Mouse (Mus musculus) midbrain, embryonic 11.5 days (tissue): Measurements from ENCODE around the gene Pex11b. TPM values are rescaled to one million over a fixed set of nuclear protein-coding genes. Genes with fewer than 3 reads are reported as not detected.

Source experiments
- ATAC-seq: fragments of 200-750 bp; cut with Nextera tagmentation; 2 replicates; pipeline ENCODE4 v1.8.0; 2017; ENCODE audit warnings: moderate TSS enrichment, moderate library complexity; ENCODE audit not compliant: low FRiP score
- DNase-seq: peaks from one replicate; pipeline ENCODE4 v3.0.0; 2015; ENCODE audit warnings: low spot score; ENCODE audit errors: missing footprints
- H3K27ac ChIP-seq: fragments of 300-500 bp; sonication (generic); 2 replicates; pipeline ENCODE4 v1.5.1; 2014; ENCODE audit warnings: low read depth, low read length
- H3K27me3 ChIP-seq: fragments of 300-500 bp; sonication (generic); 2 replicates; pipeline ENCODE4 v1.6.1; 2014; ENCODE audit warnings: mild to moderate bottlenecking, low read length, moderate library complexity, mixed read lengths; ENCODE audit not compliant: control insufficient read depth, insufficient read depth
- H3K36me3 ChIP-seq: fragments of 300-500 bp; sonication (generic); 2 replicates; pipeline ENCODE4 v1.6.1; 2014; ENCODE audit warnings: mild to moderate bottlenecking, low read length, moderate library complexity, mixed read lengths; ENCODE audit not compliant: control insufficient read depth, insufficient read depth
- H3K4me1 ChIP-seq: fragments of 300-500 bp; sonication (generic); 2 replicates; pipeline ENCODE4 v1.6.1; 2014; ENCODE audit warnings: low read length; ENCODE audit not compliant: control insufficient read depth, insufficient read depth
- H3K4me2 ChIP-seq: fragments of 300-500 bp; sonication (generic); 2 replicates; pipeline ENCODE4 v1.6.1; 2014; ENCODE audit warnings: mild to moderate bottlenecking, moderate library complexity
- H3K4me3 ChIP-seq: fragments of 300-500 bp; sonication (generic); 2 replicates; pipeline ENCODE4 v1.5.1; 2014; ENCODE audit warnings: low read depth, low read length
- H3K9ac ChIP-seq: fragments of 300-500 bp; sonication (generic); 2 replicates; pipeline ENCODE4 v1.6.1; 2014; ENCODE audit warnings: low read length
- H3K9me3 ChIP-seq: fragments of 300-500 bp; sonication (generic); 2 replicates; pipeline ENCODE4 v1.6.1; 2016; ENCODE audit warnings: low read length; ENCODE audit not compliant: control insufficient read depth
- WGBS: fragments of 180-500 bp; shearing (Covaris S2); extraction: QIAGEN DNeasy Blood & Tissue Kit; methylation state at CpG from one replicate; pipeline ENCODE4 v1.1.7; 2014; 5-methylcytosine and 5-hydroxymethylcytosine counted together
- polyA plus RNA-seq: library from polyadenylated mRNA; unstranded; fragments of >200 nt; fragmentation: Nextera tagmentation; extraction: Ambion mirVana; gene quantifications from 2 replicates; pipeline ENCODE4 v1.2.1, GENCODE M21; 2014

Gene Pex11b
- polyA plus RNA-seq, result 43.9 and 46.7 TPM in 2 replicates

DNA sequence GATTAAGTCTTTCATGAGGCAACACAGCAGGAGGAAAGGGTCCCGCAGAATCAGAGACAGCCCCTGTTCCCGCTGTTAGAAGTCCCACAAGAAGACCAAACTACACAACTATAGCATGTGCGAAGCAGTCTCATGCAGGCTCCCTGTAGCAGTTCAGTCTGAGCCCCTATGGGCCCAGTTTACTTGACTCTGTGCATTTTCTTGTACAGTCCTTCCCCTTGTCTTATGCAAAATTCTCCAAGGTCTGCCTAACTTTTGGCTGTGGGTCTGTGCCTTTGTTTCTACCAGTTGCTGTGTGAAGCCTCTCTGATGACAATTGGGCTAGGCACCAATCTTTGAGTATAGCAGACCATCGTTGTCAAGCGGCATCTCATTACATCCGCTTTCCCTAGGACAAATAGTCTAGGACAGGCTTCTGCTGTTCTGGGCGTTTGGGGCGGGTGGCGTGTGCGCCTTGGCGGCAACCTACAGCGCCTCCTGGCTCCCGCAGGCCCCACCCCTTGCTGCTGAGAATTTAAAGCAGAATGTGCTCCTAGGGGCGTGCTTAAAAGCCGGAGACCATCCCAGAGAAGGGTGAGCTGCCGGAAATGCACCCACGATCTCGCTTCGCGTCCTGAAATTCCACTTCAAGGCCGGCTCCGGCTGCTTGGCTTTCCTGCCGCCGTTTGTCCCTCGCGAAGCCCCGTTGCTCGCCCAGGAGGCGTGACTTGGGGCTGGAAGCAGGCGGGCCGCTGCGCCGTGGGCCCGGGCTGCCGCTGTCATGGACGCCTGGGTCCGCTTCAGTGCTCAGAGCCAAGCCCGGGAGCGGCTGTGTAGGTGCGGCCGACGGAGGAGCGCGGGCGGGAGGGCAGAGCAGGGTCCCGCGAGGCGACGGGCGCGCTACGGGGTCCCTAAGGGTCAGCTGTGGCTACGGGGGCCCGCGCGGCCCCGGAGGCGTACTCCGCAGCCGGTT is at the start of gene Pex11b, which contains the start of gene Gm42957:
Gene Pex11b, plus strand, starts transcription at position 449 of the 952 bp plus-strand sequence.
Gene Gm42957, plus strand, starts transcription at position 547 of the 952 bp plus-strand sequence.
- DNase-seq (peak; percentile 98), ATAC-seq (peak; percentile 92)
- Histone ChIP-seq H3K27me3 (no peaks in the 10 kb centered on the region), H3K9ac (peak within 1 kb of the TSS; percentile 80), H3K36me3 (peaks cover 7% of the 10 kb centered on the region; the same call in 1 of the 2 replicates), H3K4me3 (peak within 1 kb of the TSS; percentile 56), H3K4me2 (peak within 1 kb of the TSS; percentile 88), H3K4me1 (peaks cover 10% of the 10 kb centered on the region), H3K27ac (peak within 1 kb of the TSS; percentile 37), H3K9me3 (no peaks in the 10 kb centered on the region)
- WGBS, result 1% methylated on average over 60 of the region's 60 CpGs

DNA sequence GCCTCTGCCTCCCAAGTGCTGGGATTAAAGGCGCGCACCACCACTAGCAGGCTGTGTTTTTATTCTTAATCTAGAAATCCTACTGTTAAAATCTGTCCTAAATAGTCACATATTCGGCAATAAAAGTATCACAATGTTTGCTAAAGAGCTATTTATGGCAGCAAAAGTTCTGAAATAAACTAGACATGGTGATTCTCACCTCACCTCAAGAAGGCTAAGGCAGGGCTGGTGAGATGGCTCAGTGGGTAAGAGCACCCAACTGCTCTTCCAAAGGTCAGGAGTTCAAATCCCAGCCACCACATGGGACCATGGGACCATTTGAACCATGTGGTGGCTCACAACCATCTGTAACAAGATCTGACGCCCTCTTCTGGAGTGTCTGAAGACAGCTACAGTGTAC is 44.5 kb upstream of the Pex11b start:
- ATAC-seq (no peak), DNase-seq (no peak)
- Histone ChIP-seq H3K9ac (no peak overlapping the region), H3K27ac (no peak overlapping the region), H3K36me3 (no peaks in the 10 kb centered on the region), H3K4me3 (no peak overlapping the region), H3K27me3 (peaks cover 7% of the 10 kb centered on the region), H3K9me3 (no peaks in the 10 kb centered on the region), H3K4me1 (peaks cover 8% of the 10 kb centered on the region), H3K4me2 (no peak overlapping the region)
- 86% methylated on average over 4 of the region's 4 CpGs for WGBS

DNA sequence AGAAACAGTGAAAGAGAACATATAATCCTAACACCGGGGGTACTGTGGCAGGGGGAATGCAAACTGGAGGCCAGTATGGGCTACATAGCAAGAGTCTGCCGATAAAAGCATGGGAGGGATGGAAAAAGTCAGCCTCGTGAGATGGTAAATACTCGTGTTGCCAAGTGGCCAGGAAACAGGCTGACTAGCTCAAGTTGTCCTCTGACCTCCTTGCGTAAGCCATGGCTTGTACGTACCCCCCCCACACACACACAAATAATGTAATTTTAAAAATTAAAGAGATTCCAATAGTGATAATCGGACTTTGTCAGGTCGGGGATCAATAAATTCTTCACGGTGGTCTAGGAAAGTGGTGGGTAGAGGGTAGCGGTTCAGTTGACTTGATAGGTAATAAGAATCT is 41.8 kb upstream of the Pex11b start:
- H3K9ac ChIP-seq, result peak overlapping the region; percentile 76
- H3K4me1 ChIP-seq, result peaks cover 32% of the 10 kb centered on the region
- no peaks in the 10 kb centered on the region for H3K9me3 ChIP-seq
- WGBS, result 3% methylated on average over 10 of the region's 10 CpGs
- peak; percentile 1; the same call in 1 of the 2 replicates for ATAC-seq
- peak overlapping the region; percentile 76 for H3K4me2 ChIP-seq
- H3K27me3 ChIP-seq, result peaks cover 20% of the 10 kb centered on the region
- DNase-seq, result no peak
- H3K36me3 ChIP-seq, result no peaks in the 10 kb centered on the region
- H3K4me3 ChIP-seq, result peak overlapping the region; percentile 70
- no peak overlapping the region for H3K27ac ChIP-seq

DNA sequence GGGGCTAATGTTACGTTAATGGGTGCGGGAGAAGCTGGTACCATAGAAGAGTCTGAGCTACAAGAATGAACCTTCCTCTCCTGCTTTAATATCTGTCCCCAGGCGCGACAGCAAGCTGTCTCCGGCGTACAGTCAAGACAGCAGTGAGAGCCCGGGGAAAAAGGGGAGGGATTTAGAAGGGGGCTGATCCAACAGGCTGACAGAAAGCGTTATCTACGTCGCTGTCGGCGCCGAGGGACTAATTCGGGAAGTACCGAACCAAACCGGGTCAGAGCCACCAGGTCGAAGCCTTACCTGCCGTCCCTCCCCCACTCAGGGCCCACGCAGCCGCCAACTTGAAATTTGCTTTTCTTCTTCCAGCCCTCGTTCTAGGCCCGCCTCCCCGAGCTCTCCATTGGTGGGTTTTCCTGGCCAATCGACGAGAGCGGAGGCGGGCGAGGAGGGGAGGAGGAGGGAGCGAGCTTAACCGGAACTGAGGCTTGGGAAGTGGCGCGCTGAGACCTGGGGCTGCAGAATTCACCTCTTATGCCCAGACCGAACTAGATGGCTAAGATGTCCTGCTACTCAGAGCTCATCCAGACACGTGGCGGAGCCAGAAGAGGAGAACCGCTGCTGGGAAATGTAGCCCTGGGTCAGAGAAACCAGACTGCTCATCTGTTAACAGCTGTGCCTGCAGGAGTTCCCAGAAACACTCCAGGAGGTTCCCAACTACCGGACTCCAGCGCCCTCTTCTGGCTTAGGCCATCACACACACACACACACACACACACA is 41.2 kb upstream of the Pex11b start, which contains the start of gene Polr3gl:
Gene Polr3gl, minus strand, starts transcription at position 392 of the 771 bp plus-strand sequence.
- Histone ChIP-seq H3K4me1 (peaks cover 36% of the 10 kb centered on the region), H3K4me2 (peak within 1 kb of the TSS; percentile 76), H3K27ac (peak within 1 kb of the TSS; percentile 65), H3K27me3 (peaks cover 22% of the 10 kb centered on the region), H3K4me3 (peak within 1 kb of the TSS; percentile 70), H3K9me3 (no peaks in the 10 kb centered on the region), H3K9ac (peak within 1 kb of the TSS; percentile 76), H3K36me3 (no peaks in the 10 kb centered on the region)
- ATAC-seq (peak; percentile 87), DNase-seq (peak; percentile 99)
- WGBS, result under 1% methylated on average over 38 of the region's 38 CpGs

DNA sequence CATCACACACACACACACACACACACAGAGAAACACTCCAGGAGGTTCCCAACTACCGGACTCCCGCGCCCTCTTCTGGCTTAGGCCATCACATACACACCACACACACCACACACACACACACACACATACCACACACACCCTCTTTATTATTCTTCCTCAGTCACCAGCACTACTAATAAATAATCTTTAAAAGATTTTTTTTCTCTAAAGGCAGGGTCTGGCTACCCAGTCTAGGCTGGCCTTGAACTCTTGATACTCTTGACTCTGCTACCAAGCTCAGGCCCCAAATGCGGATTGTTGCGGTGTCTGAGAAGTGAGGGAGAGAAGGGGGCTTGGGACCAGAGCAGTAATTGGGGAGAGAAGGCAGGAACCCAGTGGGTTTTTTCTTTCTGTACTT is 40.3 kb upstream of the Pex11b start:
- no peak for ATAC-seq
- Histone ChIP-seq H3K27me3 (peaks cover 24% of the 10 kb centered on the region), H3K9ac (no peak overlapping the region), H3K4me2 (no peak overlapping the region), H3K4me3 (no peak overlapping the region), H3K4me1 (peaks cover 36% of the 10 kb centered on the region), H3K27ac (no peak overlapping the region), H3K9me3 (no peaks in the 10 kb centered on the region), H3K36me3 (no peaks in the 10 kb centered on the region)
- DNase-seq, result no peak
- WGBS, result 83% methylated on average over 5 of the region's 5 CpGs

DNA sequence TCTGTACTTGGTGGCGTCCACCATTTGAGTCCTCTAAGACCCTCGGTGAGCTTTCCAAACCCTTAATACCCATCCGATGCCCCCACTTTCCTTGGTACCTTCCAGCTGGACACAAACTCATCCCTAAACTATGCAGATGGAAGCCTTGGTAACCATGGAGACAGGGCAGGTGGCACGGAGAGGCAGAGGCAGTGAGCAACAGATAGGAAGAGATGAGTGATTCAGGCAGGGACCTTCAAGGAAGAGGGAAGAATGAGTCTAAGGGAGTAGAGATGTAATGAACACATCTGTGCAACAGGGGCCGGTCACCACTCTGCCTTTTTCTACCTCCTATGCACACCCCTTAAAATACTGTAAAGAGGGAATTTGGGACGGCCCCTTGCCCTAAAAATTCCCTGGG is 39.5 kb upstream of the Pex11b start:
- ATAC-seq (no peak), DNase-seq (peak; percentile 87)
- H3K4me3 ChIP-seq, result no peak overlapping the region
- no peak overlapping the region; the same call in 1 of the 2 replicates for H3K9ac ChIP-seq
- H3K36me3 ChIP-seq, result no peaks in the 10 kb centered on the region
- no peaks in the 10 kb centered on the region for H3K9me3 ChIP-seq
- 26% methylated on average over 6 of the region's 6 CpGs for WGBS
- H3K27me3 ChIP-seq, result peaks cover 24% of the 10 kb centered on the region
- H3K4me1 ChIP-seq, result peaks cover 43% of the 10 kb centered on the region
- H3K4me2 ChIP-seq, result peak overlapping the region; percentile 96; the same call in 1 of the 2 replicates
- H3K27ac ChIP-seq, result no peak overlapping the region

DNA sequence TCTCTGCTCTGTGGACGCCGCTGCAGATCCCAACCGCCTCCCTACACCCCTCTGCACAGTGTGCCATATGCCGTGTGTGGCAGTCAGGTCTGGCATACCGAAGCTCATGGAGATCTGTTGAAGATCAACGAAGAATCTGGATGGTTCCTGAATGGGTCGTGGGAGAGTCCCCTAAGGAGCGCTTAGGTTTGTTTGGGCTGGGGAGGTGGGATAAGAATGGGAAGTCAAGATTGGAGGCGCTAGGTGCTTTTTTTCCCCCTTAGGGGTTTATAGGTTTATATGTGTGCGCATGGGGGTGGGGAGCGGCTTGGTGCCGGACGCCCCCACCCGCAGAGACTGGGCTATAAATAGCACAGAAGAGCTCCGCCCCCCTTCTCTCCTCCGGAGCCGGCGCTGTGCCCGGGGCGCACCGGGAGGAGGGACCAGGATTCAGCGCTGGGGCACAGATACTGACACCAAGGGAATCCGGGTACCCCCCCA is 38.9 kb upstream of the Pex11b start, which contains the start of gene Ankrd34a:
Gene Ankrd34a, plus strand, starts transcription at position 409 of the 480 bp plus-strand sequence.
- peak within 1 kb of the TSS; percentile 44 for H3K4me3 ChIP-seq
- H3K9me3 ChIP-seq, result no peaks in the 10 kb centered on the region
- peak; percentile 93 for DNase-seq
- peaks cover 24% of the 10 kb centered on the region for H3K27me3 ChIP-seq
- H3K9ac ChIP-seq, result peak within 1 kb of the TSS; percentile 74
- peak within 1 kb of the TSS; percentile 96 for H3K4me2 ChIP-seq
- no peak for ATAC-seq
- peaks cover 43% of the 10 kb centered on the region for H3K4me1 ChIP-seq
- H3K27ac ChIP-seq, result no peak within 1 kb of the TSS
- WGBS, result 2% methylated on average over 19 of the region's 23 CpGs
- no peaks in the 10 kb centered on the region for H3K36me3 ChIP-seq

DNA sequence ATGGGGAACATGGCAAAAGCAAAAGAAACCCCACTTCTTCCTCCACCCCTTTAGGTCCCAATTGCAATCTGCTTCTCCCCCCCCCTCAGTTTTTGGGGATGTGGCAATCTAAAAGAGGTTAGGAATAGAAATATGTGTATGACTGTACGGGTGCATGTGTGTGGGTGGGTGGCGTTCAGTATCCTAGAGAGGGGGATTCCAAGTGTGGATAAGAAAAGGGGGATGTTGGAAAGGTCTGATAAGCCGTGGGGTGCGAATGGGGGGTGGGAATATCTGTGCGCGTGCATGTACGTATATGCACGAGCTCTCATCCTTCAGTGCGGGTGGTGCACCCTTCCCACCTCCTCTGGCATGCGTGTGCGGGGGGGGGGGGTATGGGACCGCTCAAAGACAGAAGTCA is 38.3 kb upstream of the Pex11b start:
- H3K27me3 ChIP-seq, result peaks cover 24% of the 10 kb centered on the region
- no peak overlapping the region for H3K27ac ChIP-seq

More for the DNA sequence above, 38.3 kb upstream of the Pex11b start:
- 4% methylated on average over 10 of the region's 12 CpGs for WGBS
- H3K9ac ChIP-seq, result peak overlapping the region; percentile 74
- no peaks in the 10 kb centered on the region for H3K36me3 ChIP-seq
- peak overlapping the region; percentile 44 for H3K4me3 ChIP-seq
- peak overlapping the region; percentile 96 for H3K4me2 ChIP-seq
- DNase-seq (peak; percentile 90), ATAC-seq (no peak)
- no peaks in the 10 kb centered on the region for H3K9me3 ChIP-seq
- peaks cover 43% of the 10 kb centered on the region for H3K4me1 ChIP-seq
